Mouse (Mus musculus): ENCODE measurements around the gene Rpl36-ps4. TPM values are rescaled to one million over a fixed set of nuclear protein-coding genes. Genes with fewer than 3 reads are reported as not detected.
"Not testable (repeated sequence)": the region's sequence is repeated elsewhere in the genome, so short reads cannot be mapped to it uniquely, and the experiment has no call there.

The Rpl36-ps4 gene
- polyA plus RNA-seq, 1 experiment from 2014 or later: not detected

- H3K9me3 ChIP-seq; H3K36me3 ChIP-seq; H3K4me3 ChIP-seq; H3K27ac ChIP-seq; H3K4me1 ChIP-seq; H3K9ac ChIP-seq; ATAC-seq (ENCODE audit: insufficient number of reproducible peaks, insufficient read depth, low FRiP score, low TSS enrichment, low read depth); H3K27me3 ChIP-seq; H3K4me2 ChIP-seq: not testable (repeated sequence)
- WGBS: 92% methylated on average over 13 of the region's 13 CpGs
These were observed 33.9 kb downstream of the Rpl36-ps4 start for GRCm38 (mm10) chr17:87954618-87955124.

- no peaks in the 10 kb centered on the region for H3K27me3 ChIP-seq
- H3K4me1 ChIP-seq: no peaks in the 10 kb centered on the region
- H3K9me3 ChIP-seq: no peaks in the 10 kb centered on the region
- H3K9ac ChIP-seq: no peak overlapping the region
- no peak overlapping the region for H3K4me3 ChIP-seq
- no peaks in the 10 kb centered on the region for H3K36me3 ChIP-seq
- no peak overlapping the region for H3K27ac ChIP-seq
- WGBS: 66% methylated on average over 12 of the region's 12 CpGs
- no peak for ATAC-seq (ENCODE audit: insufficient number of reproducible peaks, insufficient read depth, low FRiP score, low TSS enrichment, low read depth)
- no peak overlapping the region for H3K4me2 ChIP-seq
These were observed 36.5 kb downstream of the Rpl36-ps4 start for GRCm38 (mm10) chr17:87957096-87957840.

- Histone ChIP-seq H3K4me1 (no peaks in the 10 kb centered on the region), H3K27ac (no peak overlapping the region), H3K4me3 (no peak overlapping the region), H3K9ac (no peak overlapping the region), H3K9me3 (no peaks in the 10 kb centered on the region), H3K4me2 (no peak overlapping the region), H3K27me3 (no peaks in the 10 kb centered on the region), H3K36me3 (no peaks in the 10 kb centered on the region)
- WGBS: 63% methylated on average over 8 of the region's 8 CpGs
- no peak for ATAC-seq (ENCODE audit: insufficient number of reproducible peaks, insufficient read depth, low FRiP score, low TSS enrichment, low read depth)
These were observed 37.5 kb downstream of the Rpl36-ps4 start for GRCm38 (mm10) chr17:87958283-87958682.

- ATAC-seq (ENCODE audit: insufficient number of reproducible peaks, insufficient read depth, low FRiP score, low TSS enrichment, low read depth); H3K4me2 ChIP-seq; H3K27me3 ChIP-seq; H3K4me1 ChIP-seq; H3K4me3 ChIP-seq; H3K9me3 ChIP-seq; H3K9ac ChIP-seq; H3K27ac ChIP-seq; H3K36me3 ChIP-seq: not testable (repeated sequence)
- WGBS: 97% methylated on average over 11 of the region's 11 CpGs
These were observed 38.6 kb downstream of the Rpl36-ps4 start for GRCm38 (mm10) chr17:87959406-87959805.

- H3K4me2 ChIP-seq; H3K27me3 ChIP-seq; H3K9ac ChIP-seq; H3K9me3 ChIP-seq; H3K4me1 ChIP-seq; H3K27ac ChIP-seq; ATAC-seq (ENCODE audit: insufficient number of reproducible peaks, insufficient read depth, low FRiP score, low TSS enrichment, low read depth); H3K36me3 ChIP-seq; H3K4me3 ChIP-seq: not testable (repeated sequence)
- 87% methylated on average over 5 of the region's 5 CpGs for WGBS
These were observed 39.2 kb downstream of the Rpl36-ps4 start for GRCm38 (mm10) chr17:87959931-87960330.

- 84% methylated on average over 14 of the region's 14 CpGs for WGBS
- Histone ChIP-seq H3K36me3 (no peaks in the 10 kb centered on the region), H3K4me1 (no peaks in the 10 kb centered on the region), H3K27me3 (no peaks in the 10 kb centered on the region), H3K9ac (no peak overlapping the region), H3K9me3 (0 out of 2 replicates have a peak, but pooled peaks cover 2% of the 10 kb centered on the region), H3K4me3 (no peak overlapping the region), H3K4me2 (no peak overlapping the region), H3K27ac (no peak overlapping the region)
- ATAC-seq (ENCODE audit: insufficient number of reproducible peaks, insufficient read depth, low FRiP score, low TSS enrichment, low read depth): no peak
These were observed 42.6 kb downstream of the Rpl36-ps4 start for GRCm38 (mm10) chr17:87963081-87964075.

- not testable (repeated sequence) for H3K27ac ChIP-seq; H3K9ac ChIP-seq; H3K4me2 ChIP-seq; H3K9me3 ChIP-seq; ATAC-seq (ENCODE audit: insufficient number of reproducible peaks, insufficient read depth, low FRiP score, low TSS enrichment, low read depth); H3K4me3 ChIP-seq; H3K36me3 ChIP-seq; H3K4me1 ChIP-seq; H3K27me3 ChIP-seq
- WGBS: 33% methylated on average over 7 of the region's 8 CpGs
These were observed 47.7 kb downstream of the Rpl36-ps4 start for GRCm38 (mm10) chr17:87968483-87968926.

Other genes with a start within 250 kb of the Rpl36-ps4 start
- gene Msh2, start 248.6 kb upstream of the Rpl36-ps4 start, polyA plus RNA-seq (2015; fragmentation: Nextera tagmentation; extraction: Ambion mirVana): 85.3 and 85.8 TPM in 2 replicates
- not detected in 2 replicates for gene Kcnk12, start 123.0 kb upstream of the Rpl36-ps4 start, polyA plus RNA-seq (2015; fragmentation: Nextera tagmentation; extraction: Ambion mirVana)
- gene Msh6, start 54.1 kb downstream of the Rpl36-ps4 start, polyA plus RNA-seq (2015; fragmentation: Nextera tagmentation; extraction: Ambion mirVana): 54.6 and 55.0 TPM in 2 replicates
- 19.4 and 23.1 TPM in 2 replicates for gene Fbxo11, start 144.3 kb downstream of the Rpl36-ps4 start, polyA plus RNA-seq (2015; fragmentation: Nextera tagmentation; extraction: Ambion mirVana)